Mouse (Mus musculus): ENCODE results near the gene Dab1. TPM values are rescaled to one million over a fixed set of nuclear protein-coding genes. Genes with fewer than 3 reads are reported as not detected.

Gene Dab1
- polyA plus RNA-seq, 1 experiment: 35.8 TPM

- 66% methylated on average over 15 of the region's 15 CpGs for WGBS
- Histone ChIP-seq H3K4me1 (ENCODE audit: control insufficient read depth, insufficient read depth, low read length) (no peaks in the 10 kb centered on the region), H3K27ac (ENCODE audit: insufficient read depth, low read length) (no peak overlapping the region), H3K4me3 (replicated peaks; ENCODE audit: insufficient read depth, low read depth, low read length) (no peak overlapping the region), H3K27me3 (ENCODE audit: control insufficient read depth, insufficient read depth, low read length) (no peaks in the 10 kb centered on the region)
- TF ChIP-seq POLR2A (IDR thresholded peaks at IDR 0.05; ENCODE audit: borderline replicate concordance, insufficient read depth, low read length) (no peak), CTCF (IDR thresholded peaks at IDR 0.05; ENCODE audit: borderline replicate concordance, insufficient read depth, low read depth, low read length) (no peak)
- DNase-seq: no peak
Observed at GRCm38 (mm10) chr4:104712338-104713083, 1093.4 kb downstream of the Dab1 start.

- WGBS: 93% methylated on average over 9 of the region's 9 CpGs
- no peaks in the 10 kb centered on the region for H3K27me3 ChIP-seq (ENCODE audit: control insufficient read depth, insufficient read depth, low read length)
- no peak overlapping the region for H3K27ac ChIP-seq (ENCODE audit: insufficient read depth, low read length)
- H3K4me1 ChIP-seq (ENCODE audit: control insufficient read depth, insufficient read depth, low read length): no peaks in the 10 kb centered on the region
- TF ChIP-seq POLR2A (IDR thresholded peaks at IDR 0.05; ENCODE audit: borderline replicate concordance, insufficient read depth, low read length) (no peak), CTCF (IDR thresholded peaks at IDR 0.05; ENCODE audit: borderline replicate concordance, insufficient read depth, low read depth, low read length) (no peak)
- DNase-seq: no peak
- no peak overlapping the region for H3K4me3 ChIP-seq (replicated peaks; ENCODE audit: insufficient read depth, low read depth, low read length)
Observed at GRCm38 (mm10) chr4:104714925-104715519, 1095.9 kb downstream of the Dab1 start.

DNA sequence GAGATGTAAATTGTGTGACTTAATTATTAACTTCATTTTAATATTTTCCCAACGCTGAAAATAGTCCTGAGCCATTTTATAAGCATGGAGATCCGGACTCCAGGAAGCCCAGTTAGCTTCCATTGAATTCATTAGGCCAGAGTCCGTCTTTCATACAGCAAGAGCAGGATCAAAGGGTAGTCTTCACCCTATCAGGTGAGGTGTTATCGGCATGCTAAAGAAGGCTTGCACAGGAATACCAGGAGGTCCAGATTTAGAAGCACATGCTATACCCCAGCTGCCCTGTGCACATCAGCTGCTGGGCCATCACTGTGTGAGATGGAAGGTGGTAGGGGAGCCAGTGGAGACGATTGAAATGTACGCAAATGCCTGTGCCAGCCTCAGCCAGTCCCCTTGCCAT, 1096.7 kb downstream of the Dab1 start:
- Histone ChIP-seq H3K4me1 (ENCODE audit: control insufficient read depth, insufficient read depth, low read length) (no peaks in the 10 kb centered on the region), H3K4me3 (replicated peaks; ENCODE audit: insufficient read depth, low read depth, low read length) (no peak overlapping the region), H3K27me3 (ENCODE audit: control insufficient read depth, insufficient read depth, low read length) (no peaks in the 10 kb centered on the region), H3K27ac (ENCODE audit: insufficient read depth, low read length) (0 out of 2 replicates have a peak overlapping the region, but pooled peaks have one; percentile 11)
- 77% methylated on average over 6 of the region's 6 CpGs for WGBS
- DNase-seq: no peak
- no peak for TF ChIP-seq CTCF (IDR thresholded peaks at IDR 0.05; ENCODE audit: borderline replicate concordance, insufficient read depth, low read depth, low read length)
- TF ChIP-seq POLR2A (IDR thresholded peaks at IDR 0.05; ENCODE audit: borderline replicate concordance, insufficient read depth, low read length): no peak

- Histone ChIP-seq H3K27me3 (ENCODE audit: control insufficient read depth, insufficient read depth, low read length) (no peaks in the 10 kb centered on the region), H3K27ac (ENCODE audit: insufficient read depth, low read length) (0 out of 2 replicates have a peak overlapping the region, but pooled peaks have one; percentile 11), H3K4me1 (ENCODE audit: control insufficient read depth, insufficient read depth, low read length) (no peaks in the 10 kb centered on the region), H3K4me3 (replicated peaks; ENCODE audit: insufficient read depth, low read depth, low read length) (no peak overlapping the region)
- no peak for DNase-seq
- TF ChIP-seq CTCF (IDR thresholded peaks at IDR 0.05; ENCODE audit: borderline replicate concordance, insufficient read depth, low read depth, low read length) (no peak), POLR2A (IDR thresholded peaks at IDR 0.05; ENCODE audit: borderline replicate concordance, insufficient read depth, low read length) (no peak)
- 31% methylated on average over 1 of the region's 1 CpGs for WGBS
Observed at GRCm38 (mm10) chr4:104716506-104716905, 1097.3 kb downstream of the Dab1 start.

- H3K4me3 ChIP-seq (replicated peaks; ENCODE audit: insufficient read depth, low read depth, low read length): no peak overlapping the region
- TF ChIP-seq POLR2A (IDR thresholded peaks at IDR 0.05; ENCODE audit: borderline replicate concordance, insufficient read depth, low read length) (no peak), CTCF (IDR thresholded peaks at IDR 0.05; ENCODE audit: borderline replicate concordance, insufficient read depth, low read depth, low read length) (no peak)
- 54% methylated on average over 13 of the region's 13 CpGs for WGBS
- no peak overlapping the region for H3K27ac ChIP-seq (ENCODE audit: insufficient read depth, low read length)
- peaks cover 10% of the 10 kb centered on the region for H3K4me1 ChIP-seq (ENCODE audit: control insufficient read depth, insufficient read depth, low read length)
- no peak for DNase-seq
- H3K27me3 ChIP-seq (ENCODE audit: control insufficient read depth, insufficient read depth, low read length): no peaks in the 10 kb centered on the region
Observed at GRCm38 (mm10) chr4:104718973-104719795, 1100.0 kb downstream of the Dab1 start.

GRCm38 (mm10) chr4:104723527-104724045, 1104.4 kb downstream of the Dab1 start:
- DNase-seq: peak in 1 of 2 experiments; percentile 37
- Histone ChIP-seq H3K27ac (ENCODE audit: insufficient read depth, low read length) (no peak overlapping the region), H3K4me1 (ENCODE audit: control insufficient read depth, insufficient read depth, low read length) (peaks cover 11% of the 10 kb centered on the region), H3K4me3 (replicated peaks; ENCODE audit: insufficient read depth, low read depth, low read length) (no peak overlapping the region), H3K27me3 (ENCODE audit: control insufficient read depth, insufficient read depth, low read length) (no peaks in the 10 kb centered on the region)
- TF ChIP-seq POLR2A (IDR thresholded peaks at IDR 0.05; ENCODE audit: borderline replicate concordance, insufficient read depth, low read length) (no peak), CTCF (IDR thresholded peaks at IDR 0.05; ENCODE audit: borderline replicate concordance, insufficient read depth, low read depth, low read length) (no peak)
- 43% methylated on average over 6 of the region's 6 CpGs for WGBS

- Histone ChIP-seq H3K4me1 (ENCODE audit: control insufficient read depth, insufficient read depth, low read length) (peaks cover 11% of the 10 kb centered on the region), H3K27me3 (ENCODE audit: control insufficient read depth, insufficient read depth, low read length) (no peaks in the 10 kb centered on the region), H3K4me3 (replicated peaks; ENCODE audit: insufficient read depth, low read depth, low read length) (no peak overlapping the region), H3K27ac (ENCODE audit: insufficient read depth, low read length) (no peak overlapping the region)
- no peak for TF ChIP-seq CTCF (IDR thresholded peaks at IDR 0.05; ENCODE audit: borderline replicate concordance, insufficient read depth, low read depth, low read length)
- no peak for TF ChIP-seq POLR2A (IDR thresholded peaks at IDR 0.05; ENCODE audit: borderline replicate concordance, insufficient read depth, low read length)
- peak; percentile 28 to 46 for DNase-seq
- 54% methylated on average over 5 of the region's 5 CpGs for WGBS
Observed at GRCm38 (mm10) chr4:104724258-104724657, 1105.1 kb downstream of the Dab1 start.
